In the genomic region with DNA sequence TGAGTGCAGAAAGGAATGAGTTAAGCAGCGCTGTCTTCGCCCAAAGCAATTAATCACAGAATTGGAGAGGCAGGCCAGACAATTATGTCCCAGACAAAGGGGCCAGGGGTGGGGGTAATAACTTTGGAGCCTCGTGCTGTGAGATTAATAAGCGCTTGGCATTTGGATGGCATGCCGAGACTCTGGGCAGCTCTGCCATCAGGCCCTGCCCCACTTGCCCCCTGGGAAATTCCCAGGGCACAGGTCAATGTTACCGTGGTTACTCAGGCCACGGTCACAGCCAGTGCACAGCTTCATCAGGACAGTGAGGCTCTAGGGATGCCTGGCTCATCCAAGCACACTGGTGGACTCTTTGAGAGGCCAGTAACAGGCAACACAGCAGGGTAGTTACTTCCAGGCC, we compare ENCODE assay signal across 16 mouse cellular contexts.
DNase-seq lines count a peak whose midpoint lies in the region; ATAC-seq and TF ChIP-seq lines count a peak whose summit lies in the region.
"Had no signal": no experiment of that assay in that cellular context is flagged by ENCODE, and none has a peak within 500 bp of the region (broad histone marks: within the 10 kb centered on the region; RNA-seq: fewer than 3 reads in every experiment).

No protein-coding gene starts in this region.

- H3K36me3 ChIP-seq in forebrain, embryonic 14.5 days (ENCODE audit: control insufficient read depth, insufficient read depth, low read length): no peaks in the 10 kb centered on the region
- no peaks in the 10 kb centered on the region for H3K36me3 ChIP-seq in forebrain, embryonic 16.5 days (ENCODE audit: control insufficient read depth, insufficient read depth)
- H3K36me3 ChIP-seq in embryonic facial prominence, embryonic 10.5 days (replicated peaks): no peaks in the 10 kb centered on the region
- no peaks in the 10 kb centered on the region for H3K36me3 ChIP-seq in midbrain, postnatal 0 days (ENCODE audit: insufficient read depth, low read length)
- H3K36me3 ChIP-seq in liver, embryonic 12.5 days: no peaks in the 10 kb centered on the region
- H3K36me3 ChIP-seq: embryonic facial prominence, embryonic 13.5 days had no signal

- no peak overlapping the region for H3K27ac ChIP-seq in forebrain, embryonic 14.5 days (ENCODE audit: low read depth, low read length)
- H3K27ac ChIP-seq in forebrain, embryonic 16.5 days (ENCODE audit: low read length): no peak overlapping the region
- no peak overlapping the region for H3K27ac ChIP-seq in embryonic facial prominence, embryonic 10.5 days (replicated peaks)
- no peak overlapping the region for H3K27ac ChIP-seq in midbrain, postnatal 0 days (ENCODE audit: low read depth, low read length)
- no peak overlapping the region for H3K27ac ChIP-seq in liver, embryonic 12.5 days
- H3K27ac ChIP-seq: embryonic facial prominence, embryonic 13.5 days; macrophage had no signal

- WGBS in forebrain, embryonic 14.5 days: 10% methylated on average over 7 of the region's 7 CpGs
- 8% methylated on average over 7 of the region's 7 CpGs for whole genome bisulfite sequencing in forebrain, embryonic 16.5 days
- 49% methylated on average over 7 of the region's 7 CpGs for WGBS in embryonic facial prominence, embryonic 10.5 days
- 38% methylated on average over 7 of the region's 7 CpGs for WGBS in midbrain, postnatal 0 days
- 63% methylated on average over 7 of the region's 7 CpGs for WGBS in liver, embryonic 12.5 days (ENCODE audit: insufficient replicate concordance)

- ATAC-seq in forebrain, embryonic 14.5 days: no peak
- no peak for ATAC-seq in forebrain, embryonic 16.5 days
- ATAC-seq in midbrain, postnatal 0 days (ENCODE audit: low FRiP score): no peak
- no peak for ATAC-seq in liver, embryonic 12.5 days
- ATAC-seq: activated CD4-positive, CD25-positive, alpha-beta regulatory T cell, adult 4 months; inflammation-experienced regulatory T-cells, adult 6 months had no signal

- H3K27me3 ChIP-seq in forebrain, embryonic 14.5 days (replicated peaks; ENCODE audit: control insufficient read depth, insufficient read depth, low read length): no peaks in the 10 kb centered on the region
- no peaks in the 10 kb centered on the region; the same call in 1 of the 2 replicates for H3K27me3 ChIP-seq in forebrain, embryonic 16.5 days (replicated peaks; ENCODE audit: control insufficient read depth, insufficient read depth, low read length)
- H3K27me3 ChIP-seq in embryonic facial prominence, embryonic 10.5 days (replicated peaks; ENCODE audit: low read depth, poor library complexity, severe bottlenecking): no peaks in the 10 kb centered on the region
- H3K27me3 ChIP-seq in midbrain, postnatal 0 days (ENCODE audit: insufficient read depth, low read length): no peaks in the 10 kb centered on the region
- H3K27me3 ChIP-seq in liver, embryonic 12.5 days (replicated peaks): no peaks in the 10 kb centered on the region
- H3K27me3 ChIP-seq: embryonic facial prominence, embryonic 13.5 days had no signal

- H3K9ac ChIP-seq in forebrain, embryonic 14.5 days (ENCODE audit: low read length): no peak overlapping the region
- no peak overlapping the region for H3K9ac ChIP-seq in forebrain, embryonic 16.5 days (replicated peaks; ENCODE audit: low read depth, low read length)
- no peak overlapping the region for H3K9ac ChIP-seq in midbrain, postnatal 0 days (replicated peaks; ENCODE audit: low read length, poor library complexity, severe bottlenecking)
- H3K9ac ChIP-seq in liver, embryonic 12.5 days: no peak overlapping the region
- H3K9ac ChIP-seq: embryonic facial prominence, embryonic 13.5 days had no signal

- TF ChIP-seq CTCF in midbrain, postnatal 0 days (IDR thresholded peaks at IDR 0.05): no peak

- no peak overlapping the region for H3K4me3 ChIP-seq in forebrain, embryonic 14.5 days (ENCODE audit: low read depth, low read length)
- H3K4me3 ChIP-seq in forebrain, embryonic 16.5 days (replicated peaks; ENCODE audit: low read length): no peak overlapping the region
- no peak overlapping the region for H3K4me3 ChIP-seq in embryonic facial prominence, embryonic 10.5 days
- no peak overlapping the region for H3K4me3 ChIP-seq in midbrain, postnatal 0 days (ENCODE audit: low read depth, low read length)
- H3K4me3 ChIP-seq in liver, embryonic 12.5 days: no peak overlapping the region
- H3K4me3 ChIP-seq: embryonic facial prominence, embryonic 13.5 days had no signal

- peaks cover 7% of the 10 kb centered on the region for H3K4me1 ChIP-seq in forebrain, embryonic 14.5 days (ENCODE audit: control insufficient read depth, insufficient read depth, low read length)
- H3K4me1 ChIP-seq in forebrain, embryonic 16.5 days (replicated peaks; ENCODE audit: control insufficient read depth, insufficient read depth, low read length): peaks cover 8% of the 10 kb centered on the region
- peaks cover 15% of the 10 kb centered on the region for H3K4me1 ChIP-seq in embryonic facial prominence, embryonic 10.5 days
- H3K4me1 ChIP-seq in midbrain, postnatal 0 days (ENCODE audit: insufficient read depth, low read length): no peaks in the 10 kb centered on the region; the same call in 1 of the 2 replicates
- H3K4me1 ChIP-seq in liver, embryonic 12.5 days: no peaks in the 10 kb centered on the region
- H3K4me1 ChIP-seq: embryonic facial prominence, embryonic 13.5 days had no signal

- peak; percentile 41 for DNase-seq in forebrain, embryonic 14.5 days (ENCODE audit: low spot score)
- DNase-seq in embryo, embryonic 10.5 days (ENCODE audit: low spot score): peak; percentile 58
- peak; percentile 9 for DNase-seq in embryonic facial prominence, embryonic 10.5 days (ENCODE audit: low spot score)
- DNase-seq in midbrain, postnatal 0 days (ENCODE audit: low spot score): peak; percentile 41
- no peak for DNase-seq in B cell, adult 2 months
- DNase-seq: gastrocnemius, postnatal 10 days; heart, postnatal 10 days; lung, adult 2 months; right cerebral cortex, postnatal 25 days; thymus, postnatal 36 days had no signal

- no peaks in the 10 kb centered on the region for H3K9me3 ChIP-seq in forebrain, embryonic 14.5 days (replicated peaks; ENCODE audit: control insufficient read depth, low read length)
- no peaks in the 10 kb centered on the region for H3K9me3 ChIP-seq in forebrain, embryonic 16.5 days (ENCODE audit: control insufficient read depth, low read length)
- no peaks in the 10 kb centered on the region for H3K9me3 ChIP-seq in embryonic facial prominence, embryonic 10.5 days
- no peaks in the 10 kb centered on the region for H3K9me3 ChIP-seq in midbrain, postnatal 0 days (ENCODE audit: low read length)
- no peaks in the 10 kb centered on the region for H3K9me3 ChIP-seq in liver, embryonic 12.5 days (replicated peaks)
- H3K9me3 ChIP-seq: embryonic facial prominence, embryonic 13.5 days had no signal

- H3K4me2 ChIP-seq in forebrain, embryonic 14.5 days (ENCODE audit: low read length): no peak overlapping the region
- H3K4me2 ChIP-seq in forebrain, embryonic 16.5 days (ENCODE audit: low read length): no peak overlapping the region
- no peak overlapping the region for H3K4me2 ChIP-seq in midbrain, postnatal 0 days (ENCODE audit: low read depth, low read length, poor library complexity, severe bottlenecking)
- no peak overlapping the region for H3K4me2 ChIP-seq in liver, embryonic 12.5 days
- H3K4me2 ChIP-seq: embryonic facial prominence, embryonic 13.5 days had no signal

Comparison
In these comparisons a context has a peak if more than half of its experiments do, and no peak if none do; other contexts are left out.
1. DNase-seq: peak in forebrain, embryonic 14.5 days (single experiment), embryo, embryonic 10.5 days (single experiment), embryonic facial prominence, embryonic 10.5 days (single experiment) and midbrain, postnatal 0 days (single experiment); none in B cell, adult 2 months (0 of 2).